Mouse (Mus musculus) Muller cell, postnatal 12 days (primary cell): ENCODE results near the gene Txnip.

Experiments used
- DNase-seq: peaks from one replicate; pipeline ENCODE4 v3.0.0-alpha.2; 2015; ENCODE audit errors: inconsistent ontology term

Gene Txnip

GRCm38 (mm10) chr3:96568605-96569004 lies 10.8 kb downstream of the Txnip start:
- no peak for DNase-seq

GRCm38 (mm10) chr3:96569506-96569905 lies 11.7 kb downstream of the Txnip start:
- no peak for DNase-seq

- DNase-seq: no peak
These were observed 12.3 kb downstream of the Txnip start for GRCm38 (mm10) chr3:96569966-96570605.

- DNase-seq: no peak
These were observed 12.9 kb downstream of the Txnip start for GRCm38 (mm10) chr3:96570643-96571042.

GRCm38 (mm10) chr3:96571336-96571735 lies 13.6 kb downstream of the Txnip start:
- no peak for DNase-seq

- no peak for DNase-seq
These were observed 14.3 kb downstream of the Txnip start for GRCm38 (mm10) chr3:96571896-96572698.

- DNase-seq: no peak
These were observed 16.1 kb downstream of the Txnip start for GRCm38 (mm10) chr3:96573611-96574511.

GRCm38 (mm10) chr3:96575272-96575984 lies 17.7 kb downstream of the Txnip start:
- no peak for DNase-seq

GRCm38 (mm10) chr3:96576005-96576658 lies 18.4 kb downstream of the Txnip start:
- peak; percentile 75 for DNase-seq

GRCm38 (mm10) chr3:96576690-96577541 lies 19.2 kb downstream of the Txnip start, which contains the start of gene Gm16253:
Gm16253 (plus strand) TSS chr3:96576984.
- DNase-seq: peak; percentile 92

GRCm38 (mm10) chr3:96577566-96577965 lies 19.8 kb downstream of the Txnip start:
- DNase-seq: no peak

- no peak for DNase-seq
These were observed 20.9 kb downstream of the Txnip start for GRCm38 (mm10) chr3:96578561-96579238.

- DNase-seq: no peak
These were observed 21.5 kb downstream of the Txnip start for GRCm38 (mm10) chr3:96579239-96579750.

- DNase-seq: peak; percentile 81
These were observed 22.2 kb downstream of the Txnip start for GRCm38 (mm10) chr3:96579885-96580454.

- DNase-seq: no peak
These were observed 23.4 kb downstream of the Txnip start for GRCm38 (mm10) chr3:96581141-96581540.

GRCm38 (mm10) chr3:96581771-96582515 lies 24.2 kb downstream of the Txnip start:
- no peak for DNase-seq

GRCm38 (mm10) chr3:96583386-96583785 lies 25.6 kb downstream of the Txnip start:
- DNase-seq: no peak

GRCm38 (mm10) chr3:96590657-96591056 lies 32.9 kb downstream of the Txnip start:
- DNase-seq: no peak
